Mouse (Mus musculus): ENCODE measurements around the gene Six6.

DNA sequence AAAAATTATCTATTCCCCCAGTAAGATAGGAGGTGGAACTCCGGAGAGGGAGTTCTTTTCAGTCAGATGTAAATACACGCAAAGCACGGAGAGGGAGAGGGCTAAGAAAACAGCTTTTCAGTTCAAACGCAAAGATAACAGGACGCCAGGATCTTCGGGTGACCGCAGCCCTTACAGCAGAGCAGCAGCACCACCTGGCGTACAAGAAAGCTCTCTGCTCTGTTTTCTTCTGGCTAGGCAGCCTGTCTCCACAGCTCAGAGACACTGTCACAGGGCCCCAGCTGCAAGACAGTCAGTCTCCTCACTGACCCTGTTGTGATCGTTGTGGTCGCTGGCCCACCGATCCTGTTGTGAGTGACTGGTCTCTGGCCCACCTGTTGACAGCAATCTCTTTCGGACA is 37.0 kb downstream of the Six6 start:
- TF ChIP-seq EP300 (IDR thresholded peaks at IDR 0.05; ENCODE audit: insufficient read depth, low read depth, low read length), result peak; percentile 86
- TF ChIP-seq POLR2A (IDR thresholded peaks at IDR 0.05; ENCODE audit: insufficient read depth, low read depth, low read length), result no peak

Measured in heart, adult 2 months (tissue).